Mouse (Mus musculus): ENCODE results near the gene Nr1i3.

Gene Nr1i3

DNA sequence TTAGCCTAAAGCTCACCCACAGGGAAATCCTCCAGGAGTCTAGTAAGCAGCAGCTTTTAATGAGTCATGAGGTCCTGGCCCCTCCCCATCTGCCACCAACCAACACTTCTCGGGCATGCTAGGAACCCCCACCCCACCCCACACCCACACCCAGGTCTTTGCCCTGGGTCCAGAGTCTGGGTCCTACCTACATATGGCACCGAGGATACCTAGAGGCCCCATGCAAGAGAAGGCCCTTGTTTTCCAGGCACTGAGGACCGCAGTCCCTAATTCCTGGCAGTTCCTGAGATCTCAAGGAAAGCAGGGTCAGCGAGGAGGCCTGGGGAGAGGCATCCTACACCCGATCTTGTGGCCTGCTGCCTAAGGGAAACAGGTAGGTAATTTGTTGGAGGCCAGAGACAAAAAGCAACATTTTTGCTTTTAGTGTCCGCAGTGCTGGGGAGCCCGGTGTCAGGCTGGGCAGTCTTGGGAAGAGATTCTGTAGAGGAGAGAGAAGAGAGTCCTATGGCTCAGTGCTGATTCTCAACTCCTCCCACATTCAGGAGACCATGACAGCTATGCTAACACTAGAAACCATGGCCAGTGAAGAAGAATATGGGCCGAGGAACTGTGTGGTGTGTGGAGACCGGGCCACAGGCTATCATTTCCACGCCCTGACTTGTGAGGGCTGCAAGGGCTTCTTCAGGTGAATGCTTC is at the start of gene Nr1i3:
Gene Nr1i3 (plus strand): TSS at position 170 of the 696 bp plus-strand sequence.
- DNase-seq (ENCODE audit: low read depth), result no peak

- DNase-seq (ENCODE audit: low read depth), result peak; percentile 52
Measured at GRCm38 (mm10) chr1:171164258-171164657, 49.5 kb upstream of the Nr1i3 start.

DNA sequence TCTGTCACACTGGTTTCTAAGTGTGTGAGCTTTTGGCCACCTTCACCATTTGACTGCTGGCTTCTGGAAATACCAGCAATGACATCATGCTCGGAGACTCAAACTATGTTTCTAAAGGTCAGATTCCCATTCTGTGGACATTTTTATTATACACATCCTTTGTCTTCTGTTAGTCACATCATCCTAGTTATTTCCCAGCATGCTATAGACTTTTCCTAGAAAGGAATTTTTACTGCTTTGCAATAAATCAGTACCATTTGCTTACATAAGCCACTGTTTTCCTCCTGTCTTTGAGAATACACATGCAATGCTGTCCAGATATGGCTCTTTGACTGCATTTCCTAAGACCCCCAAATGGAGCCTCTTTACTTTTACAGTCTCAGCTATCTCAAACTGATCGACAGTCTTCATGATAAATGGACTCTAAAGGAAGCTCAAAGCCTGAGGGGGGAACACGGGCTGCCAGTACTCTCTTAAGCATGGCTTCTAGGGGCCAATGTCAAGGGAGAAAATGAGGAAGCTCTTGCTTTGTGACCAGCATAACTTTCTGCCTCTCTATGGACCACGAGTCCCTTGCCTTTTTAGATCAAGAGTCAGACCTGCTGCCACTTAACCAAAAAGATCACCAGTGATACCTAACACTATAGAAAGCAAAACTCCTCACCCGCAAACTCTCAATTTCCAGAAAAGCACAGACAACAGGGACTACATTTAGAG is 48.0 kb upstream of the Nr1i3 start:
- DNase-seq (ENCODE audit: low read depth), result no peak

GRCm38 (mm10) chr1:171168906-171169305 is 44.9 kb upstream of the Nr1i3 start:
- DNase-seq (ENCODE audit: low read depth), result no peak

GRCm38 (mm10) chr1:171169913-171170312 is 43.9 kb upstream of the Nr1i3 start:
- no peak for DNase-seq (ENCODE audit: low read depth)

DNA sequence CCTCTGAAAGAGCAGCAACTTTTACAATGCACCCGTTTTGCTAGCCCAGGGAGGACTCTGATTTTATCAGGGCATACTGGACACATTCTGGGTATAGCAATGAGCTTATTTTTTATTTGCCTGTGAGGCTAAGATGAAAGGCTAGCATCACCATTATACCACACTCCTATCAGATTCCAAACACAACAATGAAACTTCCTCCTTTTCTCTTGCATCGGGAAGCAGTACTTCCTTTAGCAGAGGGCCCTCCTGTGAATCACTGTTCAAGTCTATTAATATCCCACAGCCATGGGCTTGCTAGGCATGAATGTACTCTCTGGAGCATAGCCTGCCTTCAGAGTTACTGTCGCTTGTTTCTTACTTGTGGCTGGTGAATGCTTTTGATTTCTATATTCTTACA is 42.6 kb upstream of the Nr1i3 start:
- no peak for DNase-seq (ENCODE audit: low read depth)

DNA sequence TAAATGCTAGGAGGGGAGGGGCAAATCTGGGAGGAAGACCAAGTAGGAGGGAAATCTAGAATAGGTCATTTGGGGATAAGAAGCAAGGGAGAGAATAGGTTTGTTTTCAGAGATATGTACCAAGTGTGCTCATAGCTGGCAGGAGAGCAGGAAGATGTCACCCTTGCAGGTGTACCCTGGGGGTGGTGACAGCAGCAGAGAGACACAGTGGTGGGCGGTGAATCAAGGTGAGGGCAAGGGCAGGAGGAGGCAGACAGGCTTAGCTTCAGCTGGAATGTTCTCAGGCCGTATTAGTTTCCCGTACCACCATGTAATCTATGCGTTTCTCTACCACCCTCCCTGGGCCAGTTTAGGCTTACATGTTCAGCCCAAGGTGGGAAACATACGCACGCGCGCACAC is 41.0 kb upstream of the Nr1i3 start:
- DNase-seq (ENCODE audit: low read depth), result no peak

DNA sequence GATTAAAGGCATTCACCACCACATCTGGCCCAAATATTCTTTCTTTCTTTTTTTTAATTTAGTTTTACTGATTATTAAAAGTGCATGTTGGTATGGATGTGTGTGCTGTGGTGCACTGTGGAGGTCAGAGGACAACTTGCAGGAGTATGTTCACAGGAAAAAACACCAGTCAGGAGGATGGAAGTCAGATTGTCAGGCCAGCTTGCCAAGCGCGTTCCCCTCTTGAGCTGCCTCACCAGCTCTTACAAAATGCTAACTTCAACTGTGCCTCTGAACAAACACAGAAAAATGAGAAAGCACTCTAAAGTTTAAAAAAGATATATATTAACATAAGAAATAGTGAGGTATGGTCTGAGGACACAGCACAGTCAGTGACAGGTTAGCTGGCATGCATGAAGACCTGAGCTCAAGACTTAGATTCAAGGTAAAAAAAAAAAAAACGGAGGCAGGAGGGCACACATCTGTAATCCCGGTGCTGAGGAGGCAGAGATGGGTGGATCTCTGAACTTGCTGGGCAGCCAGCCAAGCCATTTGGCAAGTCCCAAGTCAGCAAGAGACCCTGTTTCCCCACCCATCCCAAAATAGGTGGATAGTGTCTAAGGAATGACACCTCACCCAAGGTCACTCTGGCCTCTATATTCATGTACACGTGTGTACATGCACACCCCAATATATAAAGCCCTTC is 34.1 kb upstream of the Nr1i3 start:
- DNase-seq (ENCODE audit: low read depth), result no peak

GRCm38 (mm10) chr1:171183025-171183424 is 30.7 kb upstream of the Nr1i3 start:
- DNase-seq (ENCODE audit: low read depth), result no peak

- no peak for DNase-seq (ENCODE audit: low read depth)
Measured at GRCm38 (mm10) chr1:171183620-171184019, 30.1 kb upstream of the Nr1i3 start.

GRCm38 (mm10) chr1:171184314-171184713 is 29.5 kb upstream of the Nr1i3 start:
- DNase-seq (ENCODE audit: low read depth), result peak; percentile 71

DNA sequence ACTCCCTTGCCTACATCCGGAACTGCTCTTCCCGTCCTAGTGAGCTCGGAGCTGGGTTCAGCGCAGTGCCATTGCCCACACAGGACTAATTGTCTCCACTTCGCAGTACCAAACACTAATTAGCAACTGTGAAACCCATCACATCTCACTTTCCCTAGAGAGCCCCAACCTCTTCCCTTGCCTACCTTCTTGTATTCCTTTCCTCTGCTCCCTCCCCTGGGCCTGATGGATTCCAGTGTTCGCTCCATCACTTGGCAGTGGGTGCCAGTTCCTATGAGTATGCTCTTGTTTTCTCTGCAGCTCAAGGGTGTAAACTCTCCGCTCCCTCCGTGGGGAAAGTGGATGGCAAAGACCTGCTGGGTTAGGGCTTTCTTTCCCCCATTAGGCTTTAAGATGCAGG is 28.1 kb upstream of the Nr1i3 start:
- DNase-seq (ENCODE audit: low read depth), result no peak

GRCm38 (mm10) chr1:171187851-171188700 is 25.7 kb upstream of the Nr1i3 start:
- DNase-seq (ENCODE audit: low read depth), result peak; percentile 14

GRCm38 (mm10) chr1:171189046-171189445 is 24.7 kb upstream of the Nr1i3 start:
- peak; percentile 35 for DNase-seq (ENCODE audit: low read depth)

GRCm38 (mm10) chr1:171189476-171190114 is 24.2 kb upstream of the Nr1i3 start:
- peak; percentile 61 for DNase-seq (ENCODE audit: low read depth)

DNA sequence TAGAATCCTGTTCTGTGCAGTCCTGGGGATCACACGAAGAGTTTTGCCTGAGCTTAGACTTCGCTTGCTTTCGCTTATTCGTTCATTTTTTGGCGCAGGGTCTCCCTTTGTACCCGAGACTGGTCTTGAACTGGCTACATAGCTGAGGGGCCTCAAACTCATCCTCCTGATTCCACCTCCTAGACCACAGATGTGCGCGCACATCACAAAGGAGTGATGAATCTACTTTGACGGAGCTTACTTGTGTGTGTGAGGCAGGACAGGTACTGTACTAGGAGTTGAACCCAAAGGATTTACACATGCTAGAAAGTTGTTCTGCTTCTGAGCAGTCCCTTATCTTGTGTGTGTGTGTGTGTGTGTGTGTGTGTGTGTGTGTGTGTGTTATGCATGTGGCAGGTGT is 22.9 kb upstream of the Nr1i3 start:
- no peak for DNase-seq (ENCODE audit: low read depth)

DNA sequence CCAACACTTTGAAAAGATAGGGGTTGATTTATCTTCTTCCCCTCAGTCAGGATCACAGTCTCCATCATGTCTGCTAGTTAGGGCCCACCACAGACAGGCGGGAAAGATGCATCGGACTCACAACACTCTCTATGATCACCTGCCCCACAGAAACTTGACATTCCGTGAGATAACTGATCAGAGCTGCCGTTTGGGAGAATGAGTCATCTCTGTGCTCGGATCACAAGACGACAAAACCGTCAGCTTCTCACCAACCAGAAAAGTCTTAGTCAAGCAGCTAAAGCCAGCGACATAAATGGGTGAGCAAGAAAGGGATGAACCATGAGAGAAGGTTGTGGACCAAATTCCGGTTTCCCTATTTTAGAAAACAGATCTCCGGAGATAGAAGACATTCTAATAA is 21.5 kb upstream of the Nr1i3 start:
- DNase-seq (ENCODE audit: low read depth), result no peak

- no peak for DNase-seq (ENCODE audit: low read depth)
Measured at GRCm38 (mm10) chr1:171193093-171193840, 20.5 kb upstream of the Nr1i3 start.

DNA sequence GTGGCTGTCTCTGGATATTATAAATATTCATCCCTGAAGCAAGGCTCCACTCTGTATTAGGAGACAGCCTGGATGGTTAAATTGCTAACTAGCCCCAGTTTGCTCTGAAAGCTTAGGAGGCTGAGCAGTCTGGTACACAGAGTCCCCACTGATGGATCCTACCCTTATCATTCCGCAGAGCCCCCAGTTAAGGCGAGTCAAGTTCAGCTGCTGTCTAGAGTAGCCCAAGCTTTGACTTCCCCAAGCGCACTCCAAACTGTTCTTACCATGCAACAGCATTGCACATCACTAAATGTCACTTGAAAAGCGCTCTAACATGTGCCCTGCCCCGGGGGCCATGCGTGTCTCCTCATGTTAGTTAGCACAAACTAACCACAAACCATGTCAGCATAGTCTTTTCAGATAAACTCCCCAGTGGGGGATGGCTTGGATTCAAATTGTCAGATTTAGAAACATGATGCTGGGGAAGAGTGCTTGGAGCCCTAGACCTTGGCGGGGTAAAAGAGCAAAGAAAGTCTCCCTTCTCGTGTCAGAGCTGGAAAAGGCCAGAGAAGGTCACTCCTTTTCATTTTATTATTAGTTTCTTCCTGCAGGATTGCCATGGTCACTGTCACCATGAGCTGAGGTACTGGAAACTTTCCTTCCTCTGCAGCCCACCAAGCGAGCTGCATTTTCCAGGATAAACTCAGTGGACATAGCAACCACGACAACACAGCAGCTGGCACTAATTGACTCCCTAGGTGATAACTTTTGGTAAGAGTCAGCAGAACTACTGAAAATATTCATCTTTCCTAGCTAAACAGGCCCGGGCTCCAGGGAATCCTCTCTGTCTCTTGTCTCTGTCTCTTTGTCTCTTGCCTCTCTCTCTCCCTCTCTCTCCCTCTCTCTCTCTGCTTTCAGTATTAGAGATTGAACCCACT is 19.6 kb upstream of the Nr1i3 start:
- no peak for DNase-seq (ENCODE audit: low read depth)
